Mouse (Mus musculus): ENCODE measurements around the gene Jade1. TPM values are rescaled to one million over a fixed set of nuclear protein-coding genes. Genes with fewer than 3 reads are reported as not detected.
A peak's percentile ranks its signal among the peaks of the same experiment; 100 is the strongest.

Gene Jade1
- 40.3 and 44.8 TPM in 2 replicates for total RNA-seq (2017)

- ATAC-seq (replicated peaks in 1 of 2; ENCODE audit: insufficient read depth in 1 of 2, low FRiP score in 2 of 2, low TSS enrichment in 1 of 2, low read depth in 1 of 2, poor library complexity in 2 of 2, severe bottlenecking in 2 of 2) = no peak
Observed at GRCm38 (mm10) chr3:41555491-41556381, at the start of gene Jade1. Jade1 (plus strand) TSS chr3:41555731.

- peak; percentile 12 to 51; a peak in 1 of 4 replicates for ATAC-seq (replicated peaks in 1 of 2; ENCODE audit: insufficient read depth in 1 of 2, low FRiP score in 2 of 2, low TSS enrichment in 1 of 2, low read depth in 1 of 2, poor library complexity in 2 of 2, severe bottlenecking in 2 of 2)
Observed at GRCm38 (mm10) chr3:41509441-41509840, 46.1 kb upstream of the Jade1 start.

- no peak for ATAC-seq (replicated peaks in 1 of 2; ENCODE audit: insufficient read depth in 1 of 2, low FRiP score in 2 of 2, low TSS enrichment in 1 of 2, low read depth in 1 of 2, poor library complexity in 2 of 2, severe bottlenecking in 2 of 2)
Observed at GRCm38 (mm10) chr3:41510191-41510590, 45.3 kb upstream of the Jade1 start.

- no peak for ATAC-seq (replicated peaks in 1 of 2; ENCODE audit: insufficient read depth in 1 of 2, low FRiP score in 2 of 2, low TSS enrichment in 1 of 2, low read depth in 1 of 2, poor library complexity in 2 of 2, severe bottlenecking in 2 of 2)
Observed at GRCm38 (mm10) chr3:41510750-41511149, 44.8 kb upstream of the Jade1 start.

GRCm38 (mm10) chr3:41514003-41514402 is 41.5 kb upstream of the Jade1 start:
- ATAC-seq (replicated peaks in 1 of 2; ENCODE audit: insufficient read depth in 1 of 2, low FRiP score in 2 of 2, low TSS enrichment in 1 of 2, low read depth in 1 of 2, poor library complexity in 2 of 2, severe bottlenecking in 2 of 2) = no peak

GRCm38 (mm10) chr3:41514683-41515305 is 40.7 kb upstream of the Jade1 start:
- ATAC-seq (replicated peaks in 1 of 2; ENCODE audit: insufficient read depth in 1 of 2, low FRiP score in 2 of 2, low TSS enrichment in 1 of 2, low read depth in 1 of 2, poor library complexity in 2 of 2, severe bottlenecking in 2 of 2) = no peak

- no peak for ATAC-seq (replicated peaks in 1 of 2; ENCODE audit: insufficient read depth in 1 of 2, low FRiP score in 2 of 2, low TSS enrichment in 1 of 2, low read depth in 1 of 2, poor library complexity in 2 of 2, severe bottlenecking in 2 of 2)
Observed at GRCm38 (mm10) chr3:41516961-41517518, 38.5 kb upstream of the Jade1 start.

- no peak for ATAC-seq (replicated peaks in 1 of 2; ENCODE audit: insufficient read depth in 1 of 2, low FRiP score in 2 of 2, low TSS enrichment in 1 of 2, low read depth in 1 of 2, poor library complexity in 2 of 2, severe bottlenecking in 2 of 2)
Observed at GRCm38 (mm10) chr3:41520925-41521324, 34.6 kb upstream of the Jade1 start.

GRCm38 (mm10) chr3:41521733-41522132 is 33.8 kb upstream of the Jade1 start:
- no peak for ATAC-seq (replicated peaks in 1 of 2; ENCODE audit: insufficient read depth in 1 of 2, low FRiP score in 2 of 2, low TSS enrichment in 1 of 2, low read depth in 1 of 2, poor library complexity in 2 of 2, severe bottlenecking in 2 of 2)

GRCm38 (mm10) chr3:41522226-41523005 is 33.1 kb upstream of the Jade1 start:
- ATAC-seq (replicated peaks in 1 of 2; ENCODE audit: insufficient read depth in 1 of 2, low FRiP score in 2 of 2, low TSS enrichment in 1 of 2, low read depth in 1 of 2, poor library complexity in 2 of 2, severe bottlenecking in 2 of 2) = no peak

GRCm38 (mm10) chr3:41523006-41523375 is 32.5 kb upstream of the Jade1 start:
- no peak for ATAC-seq (replicated peaks in 1 of 2; ENCODE audit: insufficient read depth in 1 of 2, low FRiP score in 2 of 2, low TSS enrichment in 1 of 2, low read depth in 1 of 2, poor library complexity in 2 of 2, severe bottlenecking in 2 of 2)

- no peak for ATAC-seq (replicated peaks in 1 of 2; ENCODE audit: insufficient read depth in 1 of 2, low FRiP score in 2 of 2, low TSS enrichment in 1 of 2, low read depth in 1 of 2, poor library complexity in 2 of 2, severe bottlenecking in 2 of 2)
Observed at GRCm38 (mm10) chr3:41523460-41523859, 32.1 kb upstream of the Jade1 start.

- no peak for ATAC-seq (replicated peaks in 1 of 2; ENCODE audit: insufficient read depth in 1 of 2, low FRiP score in 2 of 2, low TSS enrichment in 1 of 2, low read depth in 1 of 2, poor library complexity in 2 of 2, severe bottlenecking in 2 of 2)
Observed at GRCm38 (mm10) chr3:41528291-41528969, 27.1 kb upstream of the Jade1 start.

- ATAC-seq (replicated peaks in 1 of 2; ENCODE audit: insufficient read depth in 1 of 2, low FRiP score in 2 of 2, low TSS enrichment in 1 of 2, low read depth in 1 of 2, poor library complexity in 2 of 2, severe bottlenecking in 2 of 2) = no peak
Observed at GRCm38 (mm10) chr3:41530156-41530555, 25.4 kb upstream of the Jade1 start.

- no peak for ATAC-seq (replicated peaks in 1 of 2; ENCODE audit: insufficient read depth in 1 of 2, low FRiP score in 2 of 2, low TSS enrichment in 1 of 2, low read depth in 1 of 2, poor library complexity in 2 of 2, severe bottlenecking in 2 of 2)
Observed at GRCm38 (mm10) chr3:41531541-41531940, 24.0 kb upstream of the Jade1 start.

- ATAC-seq (replicated peaks in 1 of 2; ENCODE audit: insufficient read depth in 1 of 2, low FRiP score in 2 of 2, low TSS enrichment in 1 of 2, low read depth in 1 of 2, poor library complexity in 2 of 2, severe bottlenecking in 2 of 2) = no peak
Observed at GRCm38 (mm10) chr3:41532109-41532508, 23.4 kb upstream of the Jade1 start.

- no peak for ATAC-seq (replicated peaks in 1 of 2; ENCODE audit: insufficient read depth in 1 of 2, low FRiP score in 2 of 2, low TSS enrichment in 1 of 2, low read depth in 1 of 2, poor library complexity in 2 of 2, severe bottlenecking in 2 of 2)
Observed at GRCm38 (mm10) chr3:41533660-41534059, 21.9 kb upstream of the Jade1 start.
